Mouse (Mus musculus) cerebellum, adult 8-10 months (tissue): ENCODE measurements around the gene Ntng1.

Experiments used
- DNase-seq: peaks from one replicate; pipeline ENCODE4 v3.0.0; 2022

Ntng1 gene

GRCm38 (mm10) chr3:110143206-110144061 lies at the start of gene Ntng1:
Gene Ntng1, minus strand, starts transcription at chr3:110144011.
- peak; percentile 38 for DNase-seq

- no peak for DNase-seq
Measured at GRCm38 (mm10) chr3:110187401-110187948, 43.7 kb upstream of the Ntng1 start.

- DNase-seq: no peak
Measured at GRCm38 (mm10) chr3:110149089-110149488, 5.3 kb upstream of the Ntng1 start.

- DNase-seq: peak; percentile 28
Measured at GRCm38 (mm10) chr3:110144301-110145055, 667 bp upstream of the Ntng1 start.

GRCm38 (mm10) chr3:110142314-110143205 lies 1.3 kb downstream of the Ntng1 start:
- DNase-seq: peak; percentile 39

GRCm38 (mm10) chr3:110141351-110142302 lies 2.2 kb downstream of the Ntng1 start:
- peak; percentile 78 for DNase-seq

- DNase-seq: no peak
Measured at GRCm38 (mm10) chr3:110136115-110136514, 7.7 kb downstream of the Ntng1 start.

GRCm38 (mm10) chr3:110133150-110133549 lies 10.7 kb downstream of the Ntng1 start:
- no peak for DNase-seq

GRCm38 (mm10) chr3:110132289-110132688 lies 11.5 kb downstream of the Ntng1 start:
- no peak for DNase-seq

GRCm38 (mm10) chr3:110131043-110131891 lies 12.5 kb downstream of the Ntng1 start:
- no peak for DNase-seq

- no peak for DNase-seq
Measured at GRCm38 (mm10) chr3:110129607-110130006, 14.2 kb downstream of the Ntng1 start.

GRCm38 (mm10) chr3:110105982-110106381 lies 37.8 kb downstream of the Ntng1 start:
- DNase-seq: peak; percentile 26

- DNase-seq: no peak
Measured at GRCm38 (mm10) chr3:110094407-110094806, 49.4 kb downstream of the Ntng1 start.

GRCm38 (mm10) chr3:110094003-110094402 lies 49.8 kb downstream of the Ntng1 start:
- no peak for DNase-seq

GRCm38 (mm10) chr3:110092521-110092920 lies 51.3 kb downstream of the Ntng1 start:
- no peak for DNase-seq

GRCm38 (mm10) chr3:110087189-110087588 lies 56.6 kb downstream of the Ntng1 start:
- no peak for DNase-seq

GRCm38 (mm10) chr3:110085336-110085735 lies 58.5 kb downstream of the Ntng1 start:
- no peak for DNase-seq

- no peak for DNase-seq
Measured at GRCm38 (mm10) chr3:110064709-110065256, 79.0 kb downstream of the Ntng1 start.

GRCm38 (mm10) chr3:110055915-110056314 lies 87.9 kb downstream of the Ntng1 start:
- no peak for DNase-seq

- no peak for DNase-seq
Measured at GRCm38 (mm10) chr3:110055433-110055832, 88.4 kb downstream of the Ntng1 start.
